Comparison of ENCODE assay signal across 9 mouse cellular contexts in the genomic region with DNA sequence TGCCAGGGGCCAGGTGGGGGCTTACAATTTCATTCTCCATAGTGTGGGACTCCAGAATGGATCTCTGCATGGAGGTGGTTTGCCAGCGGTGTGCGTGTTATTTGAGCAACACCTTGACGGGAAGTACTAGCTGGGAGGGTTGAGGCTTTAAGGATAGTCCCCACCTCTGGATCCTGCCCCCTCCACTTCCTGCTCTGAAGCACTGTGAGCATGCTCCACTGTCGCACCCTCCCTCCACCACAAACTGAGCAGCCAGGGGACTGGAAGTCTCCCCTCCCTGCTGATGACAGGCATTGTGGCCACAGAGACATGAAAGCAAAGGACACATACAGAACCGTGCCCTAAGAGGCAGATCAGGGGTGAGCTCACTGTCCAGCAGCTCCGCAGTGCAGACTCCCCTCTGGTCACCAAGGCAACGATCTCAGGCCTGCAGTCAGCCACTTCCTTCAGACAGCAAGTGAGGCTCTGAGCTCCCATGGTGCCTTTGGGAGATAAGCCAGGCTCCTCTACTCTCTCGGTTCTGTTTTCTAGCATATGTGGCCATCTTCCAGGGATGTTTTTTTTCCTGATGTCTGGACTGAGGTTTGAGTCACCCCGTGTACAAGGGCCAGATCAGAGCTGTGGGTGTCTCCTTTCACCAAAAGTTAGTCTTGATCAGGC.
A peak's percentile ranks its signal among the peaks of the same experiment; 100 is the strongest.
DNase-seq lines count a peak whose midpoint lies in the region; ATAC-seq and TF ChIP-seq lines count a peak whose summit lies in the region.
"Had no signal": no experiment of that assay in that cellular context is flagged by ENCODE, and none has a peak within 500 bp of the region (broad histone marks: within the 10 kb centered on the region; RNA-seq: fewer than 3 reads in every experiment).

No protein-coding gene starts in this region.

- ATAC-seq in liver, embryonic 12.5 days, result no peak
- peak; percentile 57; the same call in 1 of the 2 replicates for ATAC-seq in embryonic facial prominence, embryonic 14.5 days (ENCODE audit: low read depth)
- ATAC-seq in heart, embryonic 16.5 days (replicated peaks; ENCODE audit: extremely low read depth, insufficient read depth, low FRiP score), result peak; percentile 86
- peak; percentile 70; the same call in 1 of the 2 replicates for ATAC-seq in midbrain, embryonic 15.5 days (replicated peaks)
- ATAC-seq: Patski had no signal

- no peaks in the 10 kb centered on the region for H3K27me3 ChIP-seq in liver, adult 2 months (ENCODE audit: control insufficient read depth, insufficient read depth, low read length)
- H3K27me3 ChIP-seq in liver, embryonic 12.5 days (replicated peaks), result no peaks in the 10 kb centered on the region
- H3K27me3 ChIP-seq in embryonic facial prominence, embryonic 14.5 days (replicated peaks; ENCODE audit: control insufficient read depth, insufficient read depth, low read length), result no peaks in the 10 kb centered on the region
- H3K27me3 ChIP-seq in heart, embryonic 16.5 days (ENCODE audit: control insufficient read depth, insufficient read depth, low read length), result no peaks in the 10 kb centered on the region
- H3K27me3 ChIP-seq in midbrain, embryonic 15.5 days (replicated peaks), result 0 out of 2 replicates have a peak, but pooled peaks cover 2% of the 10 kb centered on the region
- H3K27me3 ChIP-seq: Patski had no signal

- H3K79me2 ChIP-seq in liver, adult 2 months (ENCODE audit: control insufficient read depth, insufficient read depth, low read length), result no peaks in the 10 kb centered on the region

- 19% methylated on average over 9 of the region's 9 CpGs for WGBS in liver, adult 2 months
- WGBS in liver, embryonic 12.5 days (ENCODE audit: insufficient replicate concordance), result 11% methylated on average over 9 of the region's 9 CpGs
- WGBS in embryonic facial prominence, embryonic 14.5 days, result 21% methylated on average over 9 of the region's 9 CpGs
- WGBS in heart, embryonic 16.5 days, result 11% methylated on average over 9 of the region's 9 CpGs
- 9% methylated on average over 9 of the region's 9 CpGs for WGBS in midbrain, embryonic 15.5 days

- H3K27ac ChIP-seq in liver, adult 2 months (replicated peaks; ENCODE audit: insufficient read depth, low read depth, low read length), result no peak overlapping the region
- H3K27ac ChIP-seq in liver, embryonic 12.5 days, result no peak overlapping the region
- no peak overlapping the region for H3K27ac ChIP-seq in embryonic facial prominence, embryonic 14.5 days (replicated peaks; ENCODE audit: low read depth, low read length)
- 0 out of 2 replicates have a peak overlapping the region, but pooled peaks have one; percentile 3 for H3K27ac ChIP-seq in heart, embryonic 16.5 days (ENCODE audit: low read length)
- H3K27ac ChIP-seq in midbrain, embryonic 15.5 days, result 0 out of 2 replicates have a peak overlapping the region, but pooled peaks have one; percentile 1

- no peak overlapping the region for H3K4me3 ChIP-seq in liver, adult 2 months (ENCODE audit: insufficient read depth, low read depth, low read length)
- no peak overlapping the region for H3K4me3 ChIP-seq in liver, embryonic 12.5 days
- H3K4me3 ChIP-seq in embryonic facial prominence, embryonic 14.5 days (ENCODE audit: low read depth, low read length), result no peak overlapping the region
- H3K4me3 ChIP-seq in heart, embryonic 16.5 days (ENCODE audit: low read length), result no peak overlapping the region
- H3K4me3 ChIP-seq in midbrain, embryonic 15.5 days, result no peak overlapping the region

- peak; percentile 38 for DNase-seq in liver, adult 2 months (ENCODE audit: extremely low read depth, low read depth, low spot score)
- peak; percentile 59 for DNase-seq in embryonic facial prominence, embryonic 14.5 days (ENCODE audit: low spot score)
- no peak for DNase-seq in cerebellum, adult 18-20 months
- no peak for DNase-seq in layer of hippocampus, postnatal 36 days
- DNase-seq in right cerebral cortex, postnatal 36 days (ENCODE audit: low spot score in 2 of 2), result no peak

- no peak for TF ChIP-seq CTCF in liver, adult 2 months (IDR thresholded peaks at IDR 0.05; ENCODE audit: low read depth, low read length)

- TF ChIP-seq POLR2A in liver, adult 2 months (IDR thresholded peaks at IDR 0.05; ENCODE audit: extremely low read depth, insufficient read depth, low read length), result no peak

- H3K9ac ChIP-seq in liver, adult 2 months (ENCODE audit: low read depth, low read length), result no peak overlapping the region
- no peak overlapping the region for H3K9ac ChIP-seq in liver, embryonic 12.5 days
- H3K9ac ChIP-seq in embryonic facial prominence, embryonic 14.5 days (ENCODE audit: low read depth, low read length), result no peak overlapping the region
- H3K9ac ChIP-seq in heart, embryonic 16.5 days (ENCODE audit: low read length), result no peak overlapping the region
- H3K9ac ChIP-seq in midbrain, embryonic 15.5 days, result no peak overlapping the region

- no peaks in the 10 kb centered on the region for H3K36me3 ChIP-seq in liver, adult 2 months (ENCODE audit: control insufficient read depth, insufficient read depth, low read length)
- H3K36me3 ChIP-seq in liver, embryonic 12.5 days, result no peaks in the 10 kb centered on the region
- no peaks in the 10 kb centered on the region for H3K36me3 ChIP-seq in embryonic facial prominence, embryonic 14.5 days (ENCODE audit: control insufficient read depth, insufficient read depth, low read length)
- H3K36me3 ChIP-seq in heart, embryonic 16.5 days (ENCODE audit: control insufficient read depth, insufficient read depth), result no peaks in the 10 kb centered on the region
- H3K36me3 ChIP-seq in midbrain, embryonic 15.5 days (replicated peaks), result no peaks in the 10 kb centered on the region

- no peaks in the 10 kb centered on the region for H3K4me1 ChIP-seq in liver, adult 2 months (ENCODE audit: control insufficient read depth, insufficient read depth, low read length)
- H3K4me1 ChIP-seq in liver, embryonic 12.5 days, result no peaks in the 10 kb centered on the region
- H3K4me1 ChIP-seq in embryonic facial prominence, embryonic 14.5 days (ENCODE audit: control insufficient read depth, insufficient read depth, low read length), result no peaks in the 10 kb centered on the region
- no peaks in the 10 kb centered on the region; the same call in 1 of the 2 replicates for H3K4me1 ChIP-seq in heart, embryonic 16.5 days (ENCODE audit: control insufficient read depth, insufficient read depth, low read length)
- H3K4me1 ChIP-seq in midbrain, embryonic 15.5 days, result peaks cover 12% of the 10 kb centered on the region

- H3K9me3 ChIP-seq in liver, embryonic 12.5 days (replicated peaks), result no peaks in the 10 kb centered on the region
- H3K9me3 ChIP-seq in embryonic facial prominence, embryonic 14.5 days (ENCODE audit: control insufficient read depth, low read length), result no peaks in the 10 kb centered on the region
- no peaks in the 10 kb centered on the region for H3K9me3 ChIP-seq in heart, embryonic 16.5 days (replicated peaks; ENCODE audit: control insufficient read depth, low read length)
- H3K9me3 ChIP-seq in midbrain, embryonic 15.5 days, result no peaks in the 10 kb centered on the region

- no peak overlapping the region for H3K4me2 ChIP-seq in liver, embryonic 12.5 days
- no peak overlapping the region for H3K4me2 ChIP-seq in embryonic facial prominence, embryonic 14.5 days (ENCODE audit: low read depth, low read length)
- H3K4me2 ChIP-seq in heart, embryonic 16.5 days (ENCODE audit: low read depth, low read length), result no peak overlapping the region
- H3K4me2 ChIP-seq in midbrain, embryonic 15.5 days, result no peak overlapping the region

Comparison
In these comparisons a context has a peak if more than half of its experiments do, and no peak if none do; other contexts are left out.
1. DNase-seq: peak in liver, adult 2 months (single experiment) and embryonic facial prominence, embryonic 14.5 days (single experiment); none in cerebellum, adult 18-20 months (0 of 2), layer of hippocampus, postnatal 36 days (0 of 2) and right cerebral cortex, postnatal 36 days (0 of 2).
2. H3K27ac ChIP-seq: peak in heart, embryonic 16.5 days (single experiment) and midbrain, embryonic 15.5 days (single experiment); none in liver, adult 2 months (single experiment), liver, embryonic 12.5 days (single experiment) and embryonic facial prominence, embryonic 14.5 days (single experiment).